In genomic region chr6:142455314-142455996, GRCm38 (mm10) we compare ENCODE assay signal across 17 mouse cellular contexts. TPM values are rescaled to one million over a fixed set of nuclear protein-coding genes. Genes with fewer than 3 reads are reported as not detected.
DNase-seq lines count a peak whose midpoint lies in the region; ATAC-seq and TF ChIP-seq lines count a peak whose summit lies in the region.
"Had no signal": no experiment of that assay in that cellular context is flagged by ENCODE, and none has a peak within 500 bp of the region (broad histone marks: within the 10 kb centered on the region; RNA-seq: fewer than 3 reads in every experiment).

No protein-coding gene starts in this region.

- no peaks in the 10 kb centered on the region for H3K9me3 ChIP-seq in lung, postnatal 0 days (ENCODE audit: low read length)
- H3K9me3 ChIP-seq in hindbrain, embryonic 16.5 days (ENCODE audit: control insufficient read depth, low read length): no peaks in the 10 kb centered on the region
- H3K9me3 ChIP-seq: heart, embryonic 13.5 days; hindbrain, embryonic 13.5 days; midbrain, embryonic 13.5 days; neural tube, embryonic 13.5 days had no signal

- peak; percentile 18 to 38 for DNase-seq in frontal cortex, postnatal 36 days (ENCODE audit: low spot score in 2 of 2)
- DNase-seq in frontal cortex, postnatal 10 days (ENCODE audit: low spot score in 2 of 2): no peak
- DNase-seq in lung, postnatal 0 days (ENCODE audit: low spot score): peak; percentile 7
- DNase-seq in lung, adult 18-20 months: no peak
- peak; percentile 48 for DNase-seq in retina, postnatal 1 day
- DNase-seq in cerebellum, adult 11 months: no peak
- DNase-seq: adrenal gland, postnatal 14 days; kidney, postnatal 14 days; right cerebral cortex, postnatal 14 days had no signal

- no peak overlapping the region for H3K9ac ChIP-seq in lung, postnatal 0 days (replicated peaks; ENCODE audit: low read depth)
- no peak overlapping the region for H3K9ac ChIP-seq in hindbrain, embryonic 16.5 days (ENCODE audit: low read depth, low read length)
- H3K9ac ChIP-seq: heart, embryonic 13.5 days; hindbrain, embryonic 13.5 days; midbrain, embryonic 13.5 days; neural tube, embryonic 13.5 days had no signal

- 65% methylated on average over 7 of the region's 7 CpGs for whole genome bisulfite sequencing in lung, postnatal 0 days
- 69% methylated on average over 7 of the region's 7 CpGs for WGBS in hindbrain, embryonic 16.5 days

- H3K4me1 ChIP-seq in lung, postnatal 0 days (ENCODE audit: insufficient read depth, low read depth, low read length): no peaks in the 10 kb centered on the region
- no peaks in the 10 kb centered on the region for H3K4me1 ChIP-seq in hindbrain, embryonic 16.5 days (ENCODE audit: control insufficient read depth, insufficient read depth, low read depth, low read length)
- H3K4me1 ChIP-seq: heart, embryonic 13.5 days had no signal

- no peaks in the 10 kb centered on the region for H3K27me3 ChIP-seq in lung, postnatal 0 days (replicated peaks; ENCODE audit: insufficient read depth, low read length)
- H3K27me3 ChIP-seq in hindbrain, embryonic 16.5 days (replicated peaks; ENCODE audit: control insufficient read depth, insufficient read depth, low read length): no peaks in the 10 kb centered on the region
- H3K27me3 ChIP-seq: heart, embryonic 13.5 days; hindbrain, embryonic 13.5 days; midbrain, embryonic 13.5 days; neural tube, embryonic 13.5 days; Patski had no signal

- no peak for TF ChIP-seq CTCF in lung, postnatal 0 days (IDR thresholded peaks at IDR 0.05)

- no peaks in the 10 kb centered on the region for H3K36me3 ChIP-seq in lung, postnatal 0 days (ENCODE audit: insufficient read depth, low read length)
- no peaks in the 10 kb centered on the region for H3K36me3 ChIP-seq in hindbrain, embryonic 16.5 days (ENCODE audit: control insufficient read depth, insufficient read depth, low read length)
- H3K36me3 ChIP-seq: heart, embryonic 13.5 days; hindbrain, embryonic 13.5 days; midbrain, embryonic 13.5 days; neural tube, embryonic 13.5 days had no signal

- TF ChIP-seq EP300 in lung, postnatal 0 days (IDR thresholded peaks at IDR 0.05): no peak

- no peak overlapping the region for H3K4me3 ChIP-seq in lung, postnatal 0 days (ENCODE audit: low read depth, low read length)
- H3K4me3 ChIP-seq in hindbrain, embryonic 16.5 days (ENCODE audit: low read length): no peak overlapping the region
- H3K4me3 ChIP-seq: heart, embryonic 13.5 days; hindbrain, embryonic 13.5 days; midbrain, embryonic 13.5 days; neural tube, embryonic 13.5 days had no signal

- no peak for ATAC-seq in lung, postnatal 0 days
- ATAC-seq in common myeloid progenitor, adult 5-6 weeks (replicated peaks; ENCODE audit: low read depth, poor library complexity, severe bottlenecking): peak; percentile 79
- no peak for ATAC-seq in hindbrain, embryonic 16.5 days
- ATAC-seq: midbrain, embryonic 13.5 days; Patski had no signal

- no peak overlapping the region for H3K4me2 ChIP-seq in lung, postnatal 0 days (replicated peaks; ENCODE audit: low read depth, low read length)
- no peak overlapping the region for H3K4me2 ChIP-seq in hindbrain, embryonic 16.5 days (ENCODE audit: low read length)
- H3K4me2 ChIP-seq: heart, embryonic 13.5 days; hindbrain, embryonic 13.5 days; midbrain, embryonic 13.5 days; neural tube, embryonic 13.5 days had no signal

- no peak overlapping the region for H3K27ac ChIP-seq in lung, postnatal 0 days (ENCODE audit: low read length)
- no peak overlapping the region for H3K27ac ChIP-seq in hindbrain, embryonic 16.5 days (ENCODE audit: low read depth, low read length)
- H3K27ac ChIP-seq: heart, embryonic 13.5 days; hindbrain, embryonic 13.5 days; midbrain, embryonic 13.5 days; neural tube, embryonic 13.5 days had no signal

RNA-seq across cellular contexts. Expression of gene Gys2, which starts 17.5 kb away (rescaled TPM):
- polyA plus RNA-seq in lung, postnatal 0 days (2015; fragmentation: Nextera tagmentation; extraction: Ambion mirVana): not detected in 2 replicates
- total RNA-seq in common myeloid progenitor, adult 5-6 weeks (2017): not detected in 2 replicates
- polyA plus RNA-seq in hindbrain, embryonic 16.5 days (2015; fragmentation: Nextera tagmentation; extraction: Ambion mirVana): 0.08 and 0.09 TPM in 2 replicates
- total RNA-seq: left cerebral cortex, postnatal 25 days had no signal
- polyA plus RNA-seq: neural tube, embryonic 13.5 days; Patski had no signal

RNA-seq across cellular contexts. Expression of gene Spx, which starts 42.2 kb away (rescaled TPM):
- 0.38 and 0.43 TPM in 2 replicates for polyA plus RNA-seq in lung, postnatal 0 days (2015; fragmentation: Nextera tagmentation; extraction: Ambion mirVana)
- not detected in 2 replicates for total RNA-seq in common myeloid progenitor, adult 5-6 weeks (2017)
- 2.4 and 4.9 TPM in 2 replicates for polyA plus RNA-seq in hindbrain, embryonic 16.5 days (2015; fragmentation: Nextera tagmentation; extraction: Ambion mirVana)
- total RNA-seq: adrenal gland, postnatal 14 days had no signal

RNA-seq across cellular contexts. Expression of gene Ldhb, which starts 52.3 kb away (rescaled TPM):
- polyA plus RNA-seq in lung, postnatal 0 days (2015; fragmentation: Nextera tagmentation; extraction: Ambion mirVana): 182 and 184 TPM in 2 replicates
- 6.3 and 10.7 TPM in 2 replicates for total RNA-seq in common myeloid progenitor, adult 5-6 weeks (2017)
- polyA plus RNA-seq in hindbrain, embryonic 16.5 days (2015; fragmentation: Nextera tagmentation; extraction: Ambion mirVana): 534 and 590 TPM in 2 replicates

Comparison
In these comparisons a context has a peak if more than half of its experiments do, and no peak if none do; other contexts are left out.
1. DNase-seq: peak in frontal cortex, postnatal 36 days (2 of 2), lung, postnatal 0 days (single experiment) and retina, postnatal 1 day (single experiment); none in frontal cortex, postnatal 10 days (0 of 2), lung, adult 18-20 months (0 of 2) and cerebellum, adult 11 months (single experiment).